8 mouse cellular contexts compared by ENCODE assay signal in genomic region chr19:18630221-18631119, GRCm38 (mm10). TPM values are rescaled to one million over a fixed set of nuclear protein-coding genes. Genes with fewer than 3 reads are reported as not detected.
A peak's percentile ranks its signal among the peaks of the same experiment; 100 is the strongest.
DNase-seq lines count a peak whose midpoint lies in the region; ATAC-seq and TF ChIP-seq lines count a peak whose summit lies in the region.

No protein-coding gene starts in this region.

- TF ChIP-seq CTCF in left cerebral cortex, adult 2 months (IDR thresholded peaks at IDR 0.05), result no peak
- no peak for TF ChIP-seq CTCF in cortical plate, adult 2 months (IDR thresholded peaks at IDR 0.05; ENCODE audit: extremely low read depth, insufficient read depth, low read length)

- H3K4me2 ChIP-seq in heart, embryonic 16.5 days (ENCODE audit: low read depth, low read length), result peak overlapping the region; percentile 69

- H3K9me3 ChIP-seq in heart, embryonic 16.5 days (replicated peaks; ENCODE audit: control insufficient read depth, low read length), result no peaks in the 10 kb centered on the region
- H3K9me3 ChIP-seq in midbrain, embryonic 10.5 days (replicated peaks), result no peaks in the 10 kb centered on the region

- no peak for DNase-seq in left cerebral cortex, adult 2 months (ENCODE audit: extremely low spot score in 1 of 2, low spot score in 2 of 2)
- no peak for DNase-seq in left cerebral cortex, adult 18-20 months (ENCODE audit: low spot score in 2 of 2)
- peak; percentile 71 to 77 for DNase-seq in kidney, postnatal 36 days
- DNase-seq in midbrain, embryonic 10.5 days (ENCODE audit: low spot score), result peak; percentile 42
- DNase-seq in cerebellum, adult 9-10 months, result no peak

- peak overlapping the region; percentile 66; the same call in 1 of the 2 replicates for H3K27ac ChIP-seq in left cerebral cortex, adult 2 months
- H3K27ac ChIP-seq in cortical plate, adult 2 months (ENCODE audit: insufficient read depth, low read length), result peak overlapping the region; percentile 41; the same call in 1 of the 2 replicates
- H3K27ac ChIP-seq in heart, embryonic 16.5 days (ENCODE audit: low read length), result peak overlapping the region; percentile 94
- no peak overlapping the region for H3K27ac ChIP-seq in midbrain, embryonic 10.5 days (replicated peaks)

- no peak for TF ChIP-seq POLR2A in cortical plate, adult 2 months (IDR thresholded peaks at IDR 0.05; ENCODE audit: extremely low read depth, insufficient read depth, low read length)

- peak overlapping the region; percentile 92 for H3K9ac ChIP-seq in heart, embryonic 16.5 days (ENCODE audit: low read length)

- intact Hi-C loops in left cerebral cortex, adult 2 months (cut with DNase I), result loop anchor here (5.0 kb wide), 1 partner anchor 42 kb away; the partner anchor contains the start of gene Carnmt1

- no peak for ATAC-seq in heart, embryonic 16.5 days (replicated peaks; ENCODE audit: extremely low read depth, insufficient read depth, low FRiP score)
- no peak for ATAC-seq in inflammation-experienced regulatory T-cells, adult 6 months

- 7% methylated on average over 17 of the region's 17 CpGs for WGBS in heart, embryonic 16.5 days
- WGBS in midbrain, embryonic 10.5 days, result 11% methylated on average over 17 of the region's 17 CpGs

- H3K4me1 ChIP-seq in cortical plate, adult 2 months (ENCODE audit: control insufficient read depth, insufficient read depth, low read length), result peaks cover 1% of the 10 kb centered on the region; the same call in 1 of the 2 replicates
- H3K4me1 ChIP-seq in heart, embryonic 16.5 days (ENCODE audit: control insufficient read depth, insufficient read depth, low read length), result peaks cover 16% of the 10 kb centered on the region
- peaks cover 17% of the 10 kb centered on the region for H3K4me1 ChIP-seq in midbrain, embryonic 10.5 days

- no peaks in the 10 kb centered on the region for H3K36me3 ChIP-seq in heart, embryonic 16.5 days (ENCODE audit: control insufficient read depth, insufficient read depth)
- H3K36me3 ChIP-seq in midbrain, embryonic 10.5 days, result no peaks in the 10 kb centered on the region

- H3K4me3 ChIP-seq in left cerebral cortex, adult 2 months, result peak overlapping the region; percentile 75
- peak overlapping the region; percentile 90 for H3K4me3 ChIP-seq in cortical plate, adult 2 months (ENCODE audit: insufficient read depth, low read length)
- H3K4me3 ChIP-seq in heart, embryonic 16.5 days (ENCODE audit: low read length), result peak overlapping the region; percentile 97
- peak overlapping the region; percentile 79 for H3K4me3 ChIP-seq in midbrain, embryonic 10.5 days

- no peaks in the 10 kb centered on the region for H3K27me3 ChIP-seq in heart, embryonic 16.5 days (ENCODE audit: control insufficient read depth, insufficient read depth, low read length)
- peaks cover 24% of the 10 kb centered on the region for H3K27me3 ChIP-seq in midbrain, embryonic 10.5 days (ENCODE audit: low read depth, poor library complexity, severe bottlenecking)

RNA-seq across cellular contexts. Expression of gene Ostf1, which starts 1.2 kb away (rescaled TPM):
- 10 to 100 TPM; 18.8 to 19.7 TPM for total RNA-seq in left cerebral cortex, adult 2 months (2021)
- total RNA-seq in left cerebral cortex, adult 18-20 months (2021), result 10 to 100 TPM; 14.0 to 16.2 TPM
- 21.7 and 23.7 TPM in 2 replicates for polyA plus RNA-seq in cortical plate, adult 2 months (2012; rRNA removed)
- 89.5 and 94.1 TPM in 2 replicates for polyA plus RNA-seq in heart, embryonic 16.5 days (2015; fragmentation: Nextera tagmentation; extraction: Ambion mirVana)
- polyA plus RNA-seq in midbrain, embryonic 10.5 days (2016; fragmentation: Nextera tagmentation; extraction: Ambion mirVana), result 47.9 and 49.7 TPM in 2 replicates
- 100 to 1,000 TPM in 1 of 3 experiments, 10 to 100 TPM in 2; 87.5 to 260 (median 96.7) TPM for polyA plus RNA-seq in inflammation-experienced regulatory T-cells, adult 6 months (2017; shearing (Covaris generic))

RNA-seq across cellular contexts. Expression of gene Nmrk1, which starts 1.3 kb away (rescaled TPM):
- 1 to 10 TPM; 4.9 to 5.4 TPM for total RNA-seq in left cerebral cortex, adult 2 months (2021)
- total RNA-seq in left cerebral cortex, adult 18-20 months (2021), result 1 to 10 TPM; 5.8 to 5.9 TPM
- polyA plus RNA-seq in cortical plate, adult 2 months (2012; rRNA removed), result 8.8 and 10.2 TPM in 2 replicates
- 8.0 and 8.3 TPM in 2 replicates for polyA plus RNA-seq in heart, embryonic 16.5 days (2015; fragmentation: Nextera tagmentation; extraction: Ambion mirVana)
- 6.6 and 7.2 TPM in 2 replicates for polyA plus RNA-seq in midbrain, embryonic 10.5 days (2016; fragmentation: Nextera tagmentation; extraction: Ambion mirVana)
- 10 to 100 TPM in 1 of 3 experiments, 1 to 10 TPM in 2; 6.7 to 16.1 (median 8.9) TPM for polyA plus RNA-seq in inflammation-experienced regulatory T-cells, adult 6 months (2017; shearing (Covaris generic))

RNA-seq across cellular contexts. Expression of gene Carnmt1, which starts 40.1 kb away (rescaled TPM):
- 10 to 100 TPM; 12.6 to 12.9 TPM for total RNA-seq in left cerebral cortex, adult 2 months (2021)
- total RNA-seq in left cerebral cortex, adult 18-20 months (2021), result 10 to 100 TPM; 10.4 to 11.5 TPM
- 8.0 and 10.1 TPM in 2 replicates for polyA plus RNA-seq in cortical plate, adult 2 months (2012; rRNA removed)
- 23.3 and 25.5 TPM in 2 replicates for polyA plus RNA-seq in heart, embryonic 16.5 days (2015; fragmentation: Nextera tagmentation; extraction: Ambion mirVana)
- polyA plus RNA-seq in midbrain, embryonic 10.5 days (2016; fragmentation: Nextera tagmentation; extraction: Ambion mirVana), result 24.0 and 26.8 TPM in 2 replicates
- 1 to 10 TPM; 3.2 to 5.2 (median 3.8) TPM for polyA plus RNA-seq in inflammation-experienced regulatory T-cells, adult 6 months (2017; shearing (Covaris generic))

Comparison
In these comparisons a context has a peak if more than half of its experiments do, and no peak if none do; other contexts are left out.
1. DNase-seq: peak in kidney, postnatal 36 days (2 of 2) and midbrain, embryonic 10.5 days (single experiment); none in left cerebral cortex, adult 2 months (0 of 2), left cerebral cortex, adult 18-20 months (0 of 2) and cerebellum, adult 9-10 months (single experiment).
2. Peak in every context shown above with its lines, with median percentiles within 50 percentile points of each other: H3K4me3 ChIP-seq.